Comparison of ENCODE assay signal across 11 mouse cellular contexts in genomic region chr3:122460848-122461511, GRCm38 (mm10).
DNase-seq lines count a peak whose midpoint lies in the region; ATAC-seq and TF ChIP-seq lines count a peak whose summit lies in the region.
"Had no signal": no experiment of that assay in that cellular context is flagged by ENCODE, and none has a peak within 500 bp of the region (broad histone marks: within the 10 kb centered on the region; RNA-seq: fewer than 3 reads in every experiment).

No protein-coding gene starts in this region.

- no peak overlapping the region for H3K9ac ChIP-seq in forebrain, embryonic 15.5 days (replicated peaks)
- no peak overlapping the region for H3K9ac ChIP-seq in limb, embryonic 12.5 days (replicated peaks)
- H3K9ac ChIP-seq: liver, embryonic 12.5 days had no signal

- peaks cover 7% of the 10 kb centered on the region; the same call in 1 of the 2 replicates for H3K4me1 ChIP-seq in spleen, adult 2 months (ENCODE audit: control insufficient read depth, insufficient read depth, insufficient read length)
- H3K4me1 ChIP-seq in forebrain, embryonic 15.5 days = peaks cover 27% of the 10 kb centered on the region
- peaks cover 20% of the 10 kb centered on the region for H3K4me1 ChIP-seq in limb, embryonic 12.5 days (replicated peaks)
- H3K4me1 ChIP-seq in small intestine, adult 2 months (ENCODE audit: control insufficient read depth, insufficient read depth, insufficient read length, low read length) = peaks cover 10% of the 10 kb centered on the region; the same call in 1 of the 2 replicates

- no peak for DNase-seq in spleen, adult 2 months (ENCODE audit: low read depth in 1 of 2, low spot score in 2 of 2)
- DNase-seq in spleen, adult 12 weeks (ENCODE audit: low spot score) = no peak
- no peak for DNase-seq in layer of hippocampus, adult 9-10 months (ENCODE audit: low spot score)
- DNase-seq in gastrocnemius, postnatal 10 days = no peak
- DNase-seq in cerebellum, adult 11-12 months = no peak
- DNase-seq: adrenal gland, adult 8-10 months; cerebellum, adult 9-11 months had no signal

- H3K36me3 ChIP-seq in spleen, adult 2 months (ENCODE audit: control insufficient read depth, insufficient read depth, low read length) = peaks cover 2% of the 10 kb centered on the region; the same call in 1 of the 2 replicates
- H3K36me3 ChIP-seq in forebrain, embryonic 15.5 days = no peaks in the 10 kb centered on the region
- no peaks in the 10 kb centered on the region for H3K36me3 ChIP-seq in limb, embryonic 12.5 days
- no peaks in the 10 kb centered on the region for H3K36me3 ChIP-seq in small intestine, adult 2 months (ENCODE audit: control insufficient read depth, insufficient read depth, low read length)
- H3K36me3 ChIP-seq: liver, embryonic 12.5 days had no signal

- H3K4me2 ChIP-seq in forebrain, embryonic 15.5 days (replicated peaks) = peak overlapping the region; percentile 24; the same call in 1 of the 2 replicates
- H3K4me2 ChIP-seq in limb, embryonic 12.5 days = no peak overlapping the region
- H3K4me2 ChIP-seq: liver, embryonic 12.5 days had no signal

- TF ChIP-seq POLR2A in spleen, adult 2 months (IDR thresholded peaks at IDR 0.05; ENCODE audit: low read depth, low read length) = no peak
- TF ChIP-seq POLR2A in small intestine, adult 2 months (IDR thresholded peaks at IDR 0.05; ENCODE audit: low read depth, low read length) = no peak

- H3K4me3 ChIP-seq in spleen, adult 2 months (ENCODE audit: extremely low read depth, insufficient read depth, insufficient read length) = no peak overlapping the region
- no peak overlapping the region for H3K4me3 ChIP-seq in forebrain, embryonic 15.5 days
- no peak overlapping the region for H3K4me3 ChIP-seq in limb, embryonic 12.5 days (replicated peaks)
- H3K4me3 ChIP-seq in small intestine, adult 2 months (ENCODE audit: low read depth, low read length) = no peak overlapping the region
- H3K4me3 ChIP-seq: liver, embryonic 12.5 days had no signal

- WGBS in spleen, adult 2 months = 73% methylated on average over 8 of the region's 8 CpGs
- 8% methylated on average over 8 of the region's 8 CpGs for WGBS in forebrain, embryonic 15.5 days
- 63% methylated on average over 8 of the region's 8 CpGs for WGBS in limb, embryonic 12.5 days
- WGBS in small intestine, adult 2 months = 84% methylated on average over 8 of the region's 8 CpGs

- no peak for TF ChIP-seq CTCF in spleen, adult 2 months (IDR thresholded peaks at IDR 0.05; ENCODE audit: extremely low read depth, insufficient read depth, insufficient read length, insufficient replicate concordance)
- TF ChIP-seq CTCF in small intestine, adult 2 months (IDR thresholded peaks at IDR 0.05; ENCODE audit: extremely low read depth, insufficient read length, insufficient replicate concordance, low read depth, low read length) = no peak

- ATAC-seq in forebrain, embryonic 15.5 days (replicated peaks) = peak; percentile 47
- ATAC-seq in limb, embryonic 12.5 days (ENCODE audit: insufficient number of reproducible peaks, insufficient read depth, low FRiP score, low TSS enrichment, low read depth) = no peak
- ATAC-seq: liver, embryonic 12.5 days had no signal

- peak overlapping the region; percentile 12 for H3K27ac ChIP-seq in spleen, adult 2 months (ENCODE audit: insufficient read depth, low read length)
- peak overlapping the region; percentile 62 for H3K27ac ChIP-seq in forebrain, embryonic 15.5 days (replicated peaks)
- peak overlapping the region; percentile 43 for H3K27ac ChIP-seq in limb, embryonic 12.5 days
- peak overlapping the region; percentile 18; the same call in 1 of the 2 replicates for H3K27ac ChIP-seq in small intestine, adult 2 months (ENCODE audit: insufficient read depth, low read depth, low read length)
- H3K27ac ChIP-seq: liver, embryonic 12.5 days had no signal

- no peaks in the 10 kb centered on the region for H3K9me3 ChIP-seq in forebrain, embryonic 15.5 days
- H3K9me3 ChIP-seq in limb, embryonic 12.5 days = no peaks in the 10 kb centered on the region
- H3K9me3 ChIP-seq: liver, embryonic 12.5 days had no signal

- no peaks in the 10 kb centered on the region for H3K27me3 ChIP-seq in spleen, adult 2 months (ENCODE audit: control insufficient read depth, insufficient read depth, low read length)
- no peaks in the 10 kb centered on the region for H3K27me3 ChIP-seq in forebrain, embryonic 15.5 days
- H3K27me3 ChIP-seq in limb, embryonic 12.5 days = no peaks in the 10 kb centered on the region
- no peaks in the 10 kb centered on the region for H3K27me3 ChIP-seq in small intestine, adult 2 months (ENCODE audit: control insufficient read depth, insufficient read depth, low read length)
- H3K27me3 ChIP-seq: liver, embryonic 12.5 days had no signal

Comparison
In these comparisons a context has a peak if more than half of its experiments do, and no peak if none do; other contexts are left out.
1. H3K27ac ChIP-seq: peak in every context shown above with its lines; median percentile 62 in forebrain, embryonic 15.5 days; 43 in limb, embryonic 12.5 days; 18 in small intestine, adult 2 months; 12 in spleen, adult 2 months.